In genomic region chr5:54113284-54113683, GRCm38 (mm10) we compare ENCODE assay signal across 9 mouse cellular contexts.
A peak's percentile ranks its signal among the peaks of the same experiment; 100 is the strongest.
DNase-seq lines count a peak whose midpoint lies in the region; ATAC-seq and TF ChIP-seq lines count a peak whose summit lies in the region.
"Had no signal": no experiment of that assay in that cellular context is flagged by ENCODE, and none has a peak within 500 bp of the region (broad histone marks: within the 10 kb centered on the region; RNA-seq: fewer than 3 reads in every experiment).

No protein-coding gene starts in this region.

- DNase-seq in heart, adult 18-20 months = peak; percentile 55 to 78
- DNase-seq in heart, postnatal 25 days (ENCODE audit: low spot score) = no peak
- peak; percentile 80 for DNase-seq in 416B (ENCODE audit: low read depth)
- DNase-seq in adrenal gland, adult 2 months = peak; percentile 42
- peak; percentile 67 for DNase-seq in left cerebral cortex, postnatal 4 days
- DNase-seq in right cerebral cortex, adult 18-20 months = peak; percentile 67

- no peak overlapping the region for H3K4me3 ChIP-seq in cortical plate, adult 2 months (ENCODE audit: insufficient read depth, low read length)
- H3K4me3 ChIP-seq: stomach, embryonic 15.5 days had no signal

- peak; percentile 53 to 78; a peak in 3 of 4 replicates for ATAC-seq in hematopoietic stem cell, adult 5-6 weeks (replicated peaks in 1 of 2; ENCODE audit: insufficient read depth in 1 of 2, low FRiP score in 2 of 2, low TSS enrichment in 1 of 2, low read depth in 1 of 2, poor library complexity in 2 of 2, severe bottlenecking in 2 of 2)

- no peak overlapping the region for H3K27ac ChIP-seq in cortical plate, adult 2 months (ENCODE audit: insufficient read depth, low read length)
- H3K27ac ChIP-seq: stomach, embryonic 15.5 days had no signal

- no peak for TF ChIP-seq POLR2A in cortical plate, adult 2 months (IDR thresholded peaks at IDR 0.05; ENCODE audit: extremely low read depth, insufficient read depth, low read length)

- peak; percentile 71 for TF ChIP-seq CTCF in cortical plate, adult 2 months (IDR thresholded peaks at IDR 0.05; ENCODE audit: extremely low read depth, insufficient read depth, low read length)

- intact Hi-C loops in heart, postnatal 25 days (cut with DNase I) = loop anchor here (1.0 to 5.0 kb wide), 3 partner anchors 116 to 241 kb away; partner anchors contain the start of gene Stim2
- intact Hi-C loops in left cerebral cortex, postnatal 4 days (cut with DNase I) = loop anchor here (2.0 to 5.0 kb wide), 2 partner anchors 241 to 456 kb away; no protein-coding TSS in a partner anchor

- H3K4me1 ChIP-seq in cortical plate, adult 2 months (ENCODE audit: control insufficient read depth, insufficient read depth, low read length) = no peaks in the 10 kb centered on the region
- H3K4me1 ChIP-seq: stomach, embryonic 15.5 days had no signal
